Mouse (Mus musculus) central nervous system, embryonic 11.5 days (tissue): Measurements from ENCODE around the gene Slco2b1. TPM values are rescaled to one million over a fixed set of nuclear protein-coding genes. Genes with fewer than 3 reads are reported as not detected.

Source experiments
- polyA plus RNA-seq: library from polyadenylated mRNA; depleted of rRNA; stranded (reverse); fragments of >200 nt; gene quantifications from 2 replicates; pipeline ENCODE4 v1.2.3, GENCODE M21; 2012; rRNA removed

The Slco2b1 gene
- polyA plus RNA-seq = 2.1 and 2.6 TPM in 2 replicates

DNA sequence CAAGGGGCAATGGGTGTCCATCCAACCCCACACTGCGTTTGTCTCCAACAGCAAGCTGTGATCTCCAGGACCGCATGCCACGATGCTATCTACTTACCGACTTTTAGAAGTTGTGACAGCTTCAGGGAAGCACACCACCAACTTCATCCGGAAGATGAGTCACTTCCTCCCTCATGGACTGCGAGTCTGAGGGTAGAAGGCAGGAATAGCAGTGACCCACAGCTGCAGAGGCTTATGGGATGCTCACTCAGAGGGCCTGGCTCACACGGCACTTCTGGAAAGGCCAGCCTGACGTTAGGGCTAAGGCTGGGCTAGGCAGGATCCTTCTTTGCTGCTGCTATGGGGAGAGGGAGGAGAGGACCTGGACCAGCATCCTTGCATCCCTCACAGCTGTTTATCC is at the start of gene Slco2b1:
TSS of gene Slco2b1 (minus strand) at position 175 of the 400 bp plus-strand sequence.

DNA sequence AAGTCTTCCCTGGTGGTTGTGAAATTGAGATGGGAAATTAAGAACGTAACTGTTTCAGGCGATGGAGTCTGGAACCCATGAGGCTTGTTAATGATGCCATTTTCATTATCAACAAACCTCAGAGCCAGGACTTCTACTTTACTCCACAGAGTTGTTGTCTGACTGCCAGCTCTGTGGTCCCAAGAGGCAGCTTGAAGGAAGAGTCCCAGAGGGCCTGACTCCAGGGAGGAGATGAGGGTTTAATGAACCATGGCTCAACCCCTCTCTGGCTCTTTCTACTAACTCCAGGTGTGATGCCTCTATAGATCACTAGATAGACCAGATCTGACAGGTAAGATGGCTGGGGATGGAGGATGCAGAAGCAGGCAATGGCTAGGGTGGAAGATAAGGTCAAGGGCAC is 18.8 kb upstream of the Slco2b1 start, which contains the start of gene Olfr520:
TSS of gene Olfr520 (plus strand) at position 301 of the 400 bp plus-strand sequence.

DNA sequence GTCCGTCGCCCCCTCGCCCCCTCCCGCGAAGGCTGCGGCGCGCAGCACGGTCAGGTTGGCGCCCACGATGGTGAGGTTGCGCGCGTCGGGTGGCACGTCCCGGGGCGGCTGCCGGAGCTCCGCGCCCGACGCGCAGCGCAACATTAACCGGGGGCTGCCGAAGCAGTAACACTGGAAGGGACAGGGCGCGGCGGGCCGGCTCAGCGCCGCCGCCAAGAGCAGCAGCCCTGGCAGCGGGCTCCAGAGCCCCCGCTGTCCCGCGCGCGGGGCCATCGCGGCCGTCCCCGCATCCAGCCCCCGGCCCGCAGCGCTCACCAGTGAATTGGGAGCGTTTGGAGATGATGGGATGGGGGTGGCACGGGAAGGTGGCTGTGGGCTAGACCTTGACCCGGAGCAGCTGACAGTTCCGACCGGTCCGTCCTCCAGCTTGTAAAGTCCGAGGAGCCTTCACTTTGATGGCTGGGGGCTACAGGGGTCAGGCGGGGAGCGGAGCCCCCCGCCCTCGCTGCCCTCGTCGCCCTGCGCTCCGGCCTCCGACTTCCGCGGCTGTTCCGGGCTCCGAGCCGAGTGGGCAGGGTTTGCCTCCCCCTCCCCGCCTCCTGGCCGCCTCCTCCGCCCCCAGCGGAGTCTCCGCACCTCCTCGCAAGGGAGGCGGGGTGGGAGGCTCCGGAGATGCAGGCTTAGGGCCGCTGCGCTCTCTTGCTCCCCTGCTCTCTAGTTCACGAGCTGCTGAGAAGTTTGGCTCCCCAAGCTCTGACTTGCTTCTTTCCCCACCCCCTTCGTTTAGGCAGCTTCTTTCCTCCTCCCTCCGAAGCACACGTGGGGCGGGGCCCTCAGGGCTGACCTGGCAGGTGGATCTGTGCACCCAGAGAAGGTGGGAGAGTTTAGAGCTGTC is 84.5 kb downstream of the Slco2b1 start, which contains the start of gene Tpbgl:
TSS of gene Tpbgl (minus strand) at position 728 of the 895 bp plus-strand sequence.

Other genes starting within 250 kb of the Slco2b1 start
- 21.1 and 32.0 TPM in 2 replicates for gene Klhl35, start 245.3 kb downstream of the Slco2b1 start, polyA plus RNA-seq
- gene Rps3, start 227.6 kb downstream of the Slco2b1 start, polyA plus RNA-seq = 1,304 and 1,773 TPM in 2 replicates
- 34.8 and 44.9 TPM in 2 replicates for gene Arrb1, start 175.9 kb downstream of the Slco2b1 start, polyA plus RNA-seq
- 0.46 and 0.77 TPM in 2 replicates for gene Tpbgl, start 84.2 kb downstream of the Slco2b1 start, polyA plus RNA-seq
- not detected in 2 replicates for gene Olfr520, start 18.9 kb upstream of the Slco2b1 start, polyA plus RNA-seq
- gene Olfr521, start 52.2 kb upstream of the Slco2b1 start, polyA plus RNA-seq = not detected in 2 replicates
- gene Neu3, start 117.1 kb upstream of the Slco2b1 start, polyA plus RNA-seq = 2.4 and 2.5 TPM in 2 replicates
- 0.20 and 0.34 TPM in 2 replicates for gene Xrra1, start 147.8 kb upstream of the Slco2b1 start, polyA plus RNA-seq
- gene Spcs2, start 152.1 kb upstream of the Slco2b1 start, polyA plus RNA-seq = 120 and 150 TPM in 2 replicates